Mouse (Mus musculus): ENCODE results near the gene Rap1a.
A peak's percentile ranks its signal among the peaks of the same experiment; 100 is the strongest.

Rap1a gene

DNA sequence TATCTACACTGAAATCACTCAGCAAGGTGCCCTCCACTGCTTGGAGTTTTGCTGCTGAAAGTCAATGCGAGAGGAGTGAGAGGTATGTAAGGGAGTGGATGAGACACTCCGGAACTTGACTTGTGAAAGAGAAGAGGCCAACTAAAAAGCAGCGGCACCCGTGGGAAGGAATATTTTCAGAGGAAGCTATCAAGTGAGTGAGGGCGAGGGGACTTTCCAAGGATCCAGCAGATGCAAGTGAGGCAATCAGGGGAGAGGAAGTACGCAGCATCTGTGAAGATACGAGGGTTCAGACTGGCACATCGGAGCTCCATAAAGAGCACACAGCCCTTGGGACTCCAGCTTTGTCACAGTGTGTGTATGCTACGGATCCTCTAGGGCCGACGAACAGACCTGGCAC lies 2.5 kb upstream of the Rap1a start:
- no peak for DNase-seq

DNA sequence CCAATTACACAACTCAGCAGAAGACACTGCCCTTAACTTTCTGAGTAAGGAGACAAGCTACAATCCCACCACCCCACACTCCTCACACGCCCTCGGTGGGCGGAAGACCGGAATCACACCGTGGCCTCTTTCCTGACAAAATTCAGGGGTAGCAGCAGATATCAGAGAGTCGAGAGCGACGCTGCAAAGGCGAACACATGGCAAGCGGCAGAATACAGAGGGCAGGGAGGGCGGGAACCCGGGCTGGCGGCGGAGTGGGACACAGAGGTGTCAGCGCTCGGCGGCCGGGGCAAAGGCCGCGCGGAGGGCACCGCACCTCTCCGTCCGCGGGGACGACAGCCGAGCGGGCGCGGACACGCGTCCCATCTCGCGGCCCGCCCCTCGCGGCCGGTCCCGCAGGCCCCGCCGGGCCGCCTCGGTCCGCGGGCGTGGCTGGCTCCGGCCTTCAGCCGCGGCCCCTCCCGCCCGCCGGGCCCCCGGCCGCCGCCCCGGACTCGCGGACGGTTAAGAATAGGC lies 403 bp downstream of the Rap1a start:
- peak; percentile 72 for DNase-seq

DNA sequence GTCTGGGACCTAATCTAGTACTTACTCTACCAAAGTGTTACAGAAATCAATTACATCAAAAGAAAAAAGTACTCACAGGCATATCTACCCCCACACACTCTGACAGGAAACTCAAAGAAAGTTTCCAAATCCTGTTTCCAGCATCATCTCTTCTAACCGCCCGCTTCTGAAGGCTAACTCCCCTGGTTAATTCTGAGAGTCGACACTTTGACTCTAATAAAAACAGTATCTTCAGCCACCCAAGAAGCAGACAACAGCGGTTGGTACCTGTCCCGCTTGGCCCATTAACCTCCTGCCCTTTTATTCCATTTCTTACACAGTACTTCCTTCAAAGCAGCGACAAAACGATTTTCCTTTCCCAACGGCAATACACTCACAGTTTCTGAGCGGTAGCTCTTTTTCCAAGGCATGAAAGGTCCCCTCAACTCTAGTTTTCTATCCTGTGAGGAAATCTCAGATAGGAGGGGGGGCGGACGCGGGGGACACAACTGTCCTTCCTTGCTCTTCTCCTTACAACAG lies 921 bp downstream of the Rap1a start:
- DNase-seq, result peak; percentile 35

DNA sequence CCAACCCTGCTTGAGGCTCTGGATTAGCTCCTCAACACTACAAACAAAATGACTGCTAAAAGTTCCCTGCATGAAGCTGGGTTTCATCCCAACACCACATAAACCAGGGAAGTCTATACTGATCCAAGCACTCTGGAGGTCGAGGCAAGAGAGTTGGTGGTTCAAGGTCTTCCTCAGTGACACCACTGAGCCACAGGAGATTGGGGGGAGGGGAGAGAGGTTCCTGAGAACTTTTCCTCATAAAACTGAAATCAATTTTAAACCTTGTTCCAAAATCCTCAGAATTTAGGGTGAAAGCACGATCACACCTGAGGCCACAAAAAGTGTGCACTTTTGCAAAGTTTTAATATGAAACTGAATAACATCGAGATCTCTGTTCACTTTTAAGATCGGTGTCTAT lies 1.8 kb downstream of the Rap1a start:
- DNase-seq, result no peak

DNA sequence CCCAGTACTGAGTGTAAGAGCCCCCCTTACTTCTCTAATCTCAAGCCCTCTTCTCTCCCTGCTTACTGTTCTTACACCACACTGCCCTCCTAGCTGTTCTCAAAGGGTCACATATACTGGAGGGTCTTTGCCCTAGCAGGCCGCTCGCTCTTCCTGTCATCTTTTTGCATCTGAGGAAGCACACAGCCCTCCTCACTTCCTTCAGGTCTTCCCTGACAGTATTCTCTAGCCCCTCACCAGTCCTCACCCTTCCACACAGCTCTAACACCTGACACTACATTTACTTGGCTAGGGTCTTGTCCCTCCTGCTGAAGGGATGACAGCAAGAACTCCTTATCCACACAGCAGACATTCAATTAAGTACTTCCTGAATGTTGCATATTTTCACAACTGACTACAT lies 2.4 kb downstream of the Rap1a start:
- DNase-seq, result no peak

DNA sequence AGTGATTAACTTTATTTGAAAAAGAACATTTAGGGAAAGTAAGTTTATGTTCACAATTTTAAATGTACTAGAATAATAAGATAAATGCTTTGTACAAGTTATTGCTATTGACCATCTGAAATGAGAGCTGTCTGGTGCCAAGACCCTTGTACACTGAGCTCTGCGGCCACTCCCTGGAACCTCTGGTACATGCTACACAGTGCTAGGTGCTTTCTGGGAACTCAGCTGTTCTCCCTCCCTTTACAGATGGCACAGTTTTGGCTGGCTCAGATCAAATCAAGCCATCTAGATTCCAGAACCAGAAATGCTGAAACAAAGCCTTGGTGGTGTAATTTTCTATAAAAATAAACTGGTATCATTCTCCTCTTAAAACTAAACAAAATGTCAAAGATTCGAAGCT lies 3.7 kb downstream of the Rap1a start:
- no peak for DNase-seq

DNA sequence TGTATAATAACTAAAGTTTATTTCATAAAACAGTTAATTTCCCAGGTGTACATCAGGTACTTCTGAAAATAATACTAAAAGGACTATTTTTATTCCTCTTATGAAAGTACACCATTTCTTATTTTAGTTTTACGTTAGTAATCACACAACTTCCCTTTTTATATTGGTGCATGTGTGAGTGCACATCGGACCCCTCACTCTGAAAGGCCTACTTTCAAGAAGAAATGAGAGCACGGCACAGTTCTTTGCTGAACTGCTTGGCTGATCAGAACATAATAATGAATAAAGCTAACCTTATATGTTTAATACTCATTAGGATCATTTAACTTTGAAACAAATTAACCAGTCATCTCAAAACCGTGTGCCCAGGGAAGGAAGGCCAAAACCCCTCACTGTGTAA lies 4.4 kb downstream of the Rap1a start:
- no peak for DNase-seq

DNA sequence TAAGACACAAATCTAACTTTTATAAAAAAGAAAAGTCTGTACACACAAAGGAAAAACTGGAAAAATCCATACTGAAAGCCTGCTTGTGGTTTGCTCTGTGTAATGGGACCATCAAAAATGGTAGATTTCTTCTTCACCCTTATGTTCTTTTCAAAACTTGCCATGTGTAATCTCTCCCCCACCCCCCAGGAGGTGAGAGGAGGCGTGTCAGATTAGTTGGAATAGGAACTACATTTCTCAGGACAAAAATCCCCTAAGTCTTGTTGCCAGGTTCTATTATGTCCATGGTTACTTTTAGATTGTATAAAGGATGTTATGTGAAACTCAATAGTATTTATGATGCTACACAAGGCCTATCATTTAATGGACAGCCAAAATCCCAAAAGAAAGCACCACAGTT lies 6.8 kb downstream of the Rap1a start:
- DNase-seq, result no peak

DNA sequence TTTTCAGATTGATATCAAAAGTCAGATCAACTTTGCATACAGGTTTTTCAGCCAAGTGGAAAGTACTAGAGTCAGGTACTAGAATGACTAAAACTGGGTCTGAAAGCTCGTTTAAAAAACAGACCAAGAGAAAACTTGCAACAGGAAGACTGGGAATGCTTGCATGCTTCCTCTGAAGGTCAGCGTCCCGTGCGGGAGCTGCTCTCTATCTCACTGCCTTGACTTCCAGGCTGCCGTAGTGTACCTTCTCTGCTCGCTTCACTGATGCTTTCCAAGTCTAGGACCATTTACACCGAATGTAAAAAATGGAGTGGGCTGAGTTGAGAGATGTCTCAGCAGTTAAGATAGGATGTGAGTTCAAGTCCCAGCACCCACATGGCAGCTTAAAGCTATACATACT lies 8.8 kb downstream of the Rap1a start:
- DNase-seq, result no peak

DNA sequence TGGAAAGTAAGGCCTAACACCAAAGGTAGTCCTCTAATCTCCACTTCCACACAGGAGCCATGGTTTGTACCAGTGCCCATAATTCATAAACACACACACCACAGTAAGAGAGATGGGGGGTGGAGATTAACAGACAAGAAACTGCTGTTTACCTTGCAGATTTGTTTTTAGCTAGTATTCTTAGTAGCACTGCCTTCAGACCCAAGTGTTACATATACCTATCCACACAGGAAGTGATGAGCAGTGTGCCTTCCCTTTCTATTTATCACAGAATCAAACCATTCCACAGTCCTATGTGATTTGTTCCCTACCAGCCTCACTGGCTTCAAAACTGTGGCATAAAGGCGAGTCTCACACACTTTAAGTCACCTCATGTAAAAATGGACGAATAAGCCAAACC lies 10.0 kb downstream of the Rap1a start:
- no peak for DNase-seq

DNA sequence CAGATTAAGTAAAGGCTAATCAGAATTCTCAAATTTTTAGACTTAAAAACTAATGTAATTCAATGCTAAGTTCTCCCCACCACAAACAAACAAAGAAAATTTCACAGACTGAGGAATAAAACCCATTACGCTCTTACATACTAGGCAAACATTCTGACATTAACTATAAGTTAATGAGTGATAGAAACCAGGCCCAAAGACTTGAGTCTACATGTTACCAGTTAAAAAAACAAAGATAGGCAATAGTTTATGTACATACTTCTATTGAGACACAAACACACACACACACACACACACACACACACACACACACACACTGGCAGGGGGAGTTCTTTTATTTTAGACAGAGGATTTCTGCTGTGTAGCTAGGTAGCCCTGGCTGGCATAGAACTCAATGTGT lies 10.8 kb downstream of the Rap1a start:
- DNase-seq, result no peak

DNA sequence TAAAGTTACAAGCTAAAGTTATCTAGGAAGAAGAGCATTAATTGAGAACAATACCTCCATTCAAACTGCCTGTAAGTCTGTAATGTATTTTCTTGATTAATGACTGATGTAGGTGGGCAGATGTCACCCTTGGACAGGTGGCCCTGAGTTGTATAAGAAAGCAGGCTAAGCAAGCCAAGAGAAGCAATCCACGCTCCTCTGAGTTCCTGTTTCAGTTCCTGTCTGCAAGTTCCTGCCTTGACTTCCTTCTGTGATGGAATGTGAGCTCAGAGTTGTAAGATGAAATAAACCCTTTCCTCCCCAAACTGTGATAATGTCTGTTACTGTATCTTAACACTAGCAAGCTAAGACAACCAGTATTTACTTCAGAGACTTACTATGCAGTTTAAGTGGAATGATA lies 11.4 kb downstream of the Rap1a start:
- no peak for DNase-seq

DNA sequence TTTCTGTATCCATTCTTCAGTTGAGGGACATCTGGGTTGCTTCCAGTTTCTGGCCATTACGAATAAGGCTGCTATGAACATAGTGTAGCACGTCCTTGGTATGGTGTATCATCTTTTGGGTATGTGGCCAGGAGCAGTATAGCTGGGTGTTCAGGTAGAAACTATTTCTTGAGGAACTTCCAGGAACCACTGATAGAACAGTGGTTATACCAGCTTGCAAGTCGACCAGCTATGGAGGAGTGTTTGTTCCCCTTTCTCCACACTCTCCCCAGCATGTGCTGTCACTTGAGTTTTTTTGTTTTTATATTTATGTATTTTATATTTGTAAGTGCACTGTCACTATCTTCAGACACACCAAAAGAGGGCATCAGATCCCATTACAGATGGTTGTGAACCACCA lies 13.8 kb downstream of the Rap1a start:
- no peak for DNase-seq

DNA sequence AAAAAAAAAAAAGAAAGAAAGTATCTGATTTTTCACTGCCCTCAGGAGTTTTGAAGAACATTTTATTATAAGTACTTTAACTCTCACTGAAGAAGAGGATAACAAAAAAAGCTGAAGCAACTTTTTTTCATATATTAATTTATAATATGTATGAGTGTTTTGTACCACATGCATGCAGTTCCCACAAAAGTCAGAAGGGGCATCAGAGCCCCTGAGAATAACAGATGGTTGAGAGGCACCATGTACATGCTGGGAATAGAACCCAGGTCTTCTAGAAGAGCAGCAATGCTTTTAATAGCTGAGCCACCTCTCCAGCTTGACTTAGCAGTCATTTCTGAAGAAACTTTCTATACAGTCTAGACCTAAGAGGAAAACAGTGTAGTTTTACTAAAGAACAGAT lies 15.3 kb downstream of the Rap1a start:
- DNase-seq, result no peak

DNA sequence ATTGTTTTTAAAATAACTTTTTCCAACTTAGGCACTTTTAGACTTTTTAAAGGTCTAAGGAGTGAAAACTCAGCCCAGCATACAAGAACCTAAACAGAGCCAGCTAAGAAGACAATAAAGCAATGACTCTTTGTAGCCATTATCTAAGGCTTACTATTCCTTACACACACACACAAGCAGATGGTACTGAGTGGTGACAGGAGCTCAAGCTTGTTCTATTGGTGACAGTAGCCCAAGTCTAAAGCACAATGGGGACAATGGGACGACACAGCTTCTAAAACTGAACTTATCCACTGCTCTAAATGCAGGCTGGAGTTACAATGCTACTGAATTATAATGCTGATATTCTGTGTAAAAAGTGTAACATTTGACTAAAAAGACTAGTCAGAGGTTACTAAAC lies 17.3 kb downstream of the Rap1a start:
- DNase-seq, result no peak

DNA sequence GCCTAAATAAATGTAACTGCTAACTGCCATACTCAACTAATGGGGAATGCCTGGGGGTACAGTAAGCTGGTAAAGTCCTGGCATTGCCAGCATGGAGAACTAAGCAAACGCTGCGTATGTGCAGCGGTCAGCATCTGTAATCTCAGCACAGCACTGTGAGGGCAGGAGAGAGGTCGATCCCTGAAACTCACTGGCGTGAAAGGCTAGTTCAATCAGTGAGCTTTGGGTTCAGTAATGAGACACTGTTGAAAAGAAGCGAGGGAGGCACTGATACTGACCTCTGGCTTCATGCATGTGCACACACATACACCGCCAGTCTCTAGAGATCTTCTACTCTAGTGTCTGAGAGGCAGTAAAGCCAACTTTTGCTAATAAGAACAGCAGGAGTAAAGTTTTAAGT lies 18.7 kb downstream of the Rap1a start:
- DNase-seq, result peak; percentile 12

DNA sequence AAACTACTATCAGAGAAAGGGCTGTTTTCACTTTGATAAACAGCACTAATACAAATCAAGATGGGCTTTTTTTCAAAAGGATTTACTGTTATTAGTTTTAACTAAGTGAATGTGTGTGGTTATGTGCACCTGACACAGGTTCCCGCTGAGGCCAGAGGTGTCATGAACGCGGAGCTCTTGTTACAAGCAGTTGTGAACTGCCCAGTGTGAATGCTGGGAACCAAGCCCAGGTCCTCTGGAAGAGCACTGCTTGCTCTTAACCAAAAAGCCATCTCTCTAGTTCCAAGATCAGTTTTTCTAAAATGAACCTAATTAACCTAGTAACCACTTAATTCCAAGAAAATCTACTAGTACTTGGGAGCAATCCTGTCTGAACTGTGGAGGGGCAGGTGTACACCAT lies 23.1 kb downstream of the Rap1a start:
- no peak for DNase-seq

DNA sequence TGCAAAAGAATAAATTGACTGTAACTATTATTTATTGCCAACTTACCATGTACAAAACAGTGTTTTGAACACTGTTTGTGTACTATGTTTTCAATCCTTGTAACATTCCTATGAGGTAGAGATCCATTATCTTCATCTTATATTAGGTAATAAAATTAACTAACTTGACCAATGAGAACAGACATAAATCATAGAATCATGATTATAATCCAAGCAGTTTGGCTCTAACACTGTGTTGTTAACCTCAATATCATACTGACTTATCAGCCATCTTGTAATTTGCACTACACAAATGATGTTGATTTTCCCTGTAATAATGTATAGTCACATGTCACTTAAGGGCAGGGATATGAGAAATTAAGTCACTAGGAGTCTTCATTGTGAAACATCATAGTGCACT lies 26.6 kb downstream of the Rap1a start:
- no peak for DNase-seq

DNA sequence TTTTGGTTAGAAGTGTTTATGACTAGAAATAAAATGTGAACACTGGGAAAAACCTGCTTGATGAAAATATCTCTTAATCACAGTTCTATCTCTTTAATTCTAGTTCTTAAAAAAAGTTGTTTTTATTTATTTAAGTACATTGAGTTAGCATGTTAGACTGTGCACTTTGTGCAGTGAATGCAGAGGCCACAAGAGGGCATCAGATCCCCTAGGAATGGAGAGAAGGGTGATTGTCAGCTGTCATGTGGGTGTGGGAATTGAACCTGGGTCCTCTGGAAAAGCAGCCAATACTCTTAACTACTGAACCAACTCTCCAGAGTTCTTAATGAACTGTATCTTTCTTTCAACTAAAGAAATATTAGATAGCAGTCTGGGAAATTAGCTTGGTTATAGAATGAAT lies 29.6 kb downstream of the Rap1a start:
- DNase-seq, result no peak

DNA sequence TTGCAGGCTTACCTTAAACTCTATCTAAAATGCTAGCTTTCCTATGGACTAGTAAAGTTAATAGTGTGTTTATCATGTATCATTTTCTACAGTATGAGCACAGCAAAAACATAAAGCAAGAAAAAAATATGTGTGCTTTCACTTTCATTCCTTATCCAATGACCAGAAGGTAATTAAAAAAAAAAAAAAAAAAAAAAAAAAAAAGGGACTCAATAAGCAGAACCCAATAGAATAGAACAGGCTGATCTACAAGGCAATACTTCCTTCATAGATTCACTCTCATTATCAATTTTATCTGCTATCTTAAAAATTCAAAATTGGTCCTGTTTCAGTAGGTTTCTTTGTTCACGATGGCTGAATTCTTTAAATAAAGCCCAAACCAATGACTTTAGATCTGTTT lies 30.3 kb downstream of the Rap1a start:
- DNase-seq, result no peak

DNA sequence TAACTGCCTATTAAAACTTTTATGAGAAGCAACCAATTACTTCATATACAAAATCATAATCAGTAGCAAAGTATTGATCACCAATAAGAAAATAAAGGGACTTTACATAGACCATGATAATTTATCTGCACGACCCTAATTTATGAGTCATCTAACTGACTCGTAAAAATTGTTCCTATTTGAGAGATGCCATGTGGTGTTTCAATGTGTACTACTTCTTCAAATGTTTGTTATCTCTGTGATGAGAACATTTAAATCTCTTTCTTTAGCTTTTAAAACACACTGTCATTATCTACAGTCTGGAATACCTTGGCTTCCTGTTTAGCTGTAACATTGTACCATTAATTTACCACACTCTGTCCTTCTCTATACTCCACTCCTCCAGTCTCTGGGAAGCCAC lies 31.8 kb downstream of the Rap1a start:
- DNase-seq, result no peak

DNA sequence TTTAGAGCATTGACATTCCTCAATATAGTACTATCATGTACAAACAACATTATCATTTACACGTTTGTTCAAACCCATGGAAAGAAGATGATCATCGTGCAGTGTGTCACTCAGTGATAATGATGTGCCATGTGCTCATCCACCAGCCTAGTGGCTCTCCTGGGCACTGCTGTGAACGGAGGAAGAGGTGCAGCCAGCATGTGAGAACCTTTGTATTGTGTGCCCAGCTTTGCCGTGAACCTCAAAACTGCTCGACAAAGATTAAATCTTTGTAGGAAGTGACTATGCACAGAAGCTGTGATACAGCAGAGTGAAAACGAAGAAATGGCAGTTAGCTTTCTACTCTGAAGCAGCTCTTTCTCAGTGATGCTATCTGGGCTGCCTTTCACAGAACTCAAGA lies 32.6 kb downstream of the Rap1a start:
- DNase-seq, result no peak

DNA sequence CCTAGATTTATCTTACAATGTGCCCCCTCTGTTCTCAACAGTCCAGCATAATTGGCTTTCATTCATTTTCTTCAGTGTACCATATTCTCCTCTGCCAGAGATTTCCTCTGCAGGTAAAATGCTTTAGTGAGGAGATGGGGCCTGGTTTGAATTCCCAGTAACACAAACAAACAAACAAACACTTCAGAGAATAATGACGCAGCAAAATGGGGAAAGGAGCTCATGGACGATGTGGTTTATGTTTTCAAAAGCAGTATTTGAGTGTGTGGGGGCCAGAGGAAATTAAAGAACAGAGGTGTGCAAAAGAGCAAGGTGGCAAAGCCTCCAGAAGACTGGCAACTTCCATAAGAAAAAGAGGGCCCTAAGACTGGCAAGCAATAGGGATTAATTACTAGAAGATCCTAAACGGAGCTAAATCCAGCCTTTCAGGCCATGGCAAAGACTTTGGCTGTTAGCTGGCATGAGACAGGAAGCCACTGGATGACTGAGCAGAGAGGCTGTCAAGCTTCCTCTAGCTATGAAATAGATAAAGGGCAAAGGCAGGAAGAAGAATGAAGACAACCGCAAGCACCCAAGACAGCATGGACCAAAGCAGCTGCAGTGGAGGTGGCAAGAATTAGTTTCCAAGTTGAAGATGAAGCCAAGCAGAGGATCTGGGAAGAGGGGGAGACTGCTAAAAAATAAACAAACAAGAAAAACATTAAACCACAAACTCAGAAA lies 37.8 kb downstream of the Rap1a start:
- no peak for DNase-seq

DNA sequence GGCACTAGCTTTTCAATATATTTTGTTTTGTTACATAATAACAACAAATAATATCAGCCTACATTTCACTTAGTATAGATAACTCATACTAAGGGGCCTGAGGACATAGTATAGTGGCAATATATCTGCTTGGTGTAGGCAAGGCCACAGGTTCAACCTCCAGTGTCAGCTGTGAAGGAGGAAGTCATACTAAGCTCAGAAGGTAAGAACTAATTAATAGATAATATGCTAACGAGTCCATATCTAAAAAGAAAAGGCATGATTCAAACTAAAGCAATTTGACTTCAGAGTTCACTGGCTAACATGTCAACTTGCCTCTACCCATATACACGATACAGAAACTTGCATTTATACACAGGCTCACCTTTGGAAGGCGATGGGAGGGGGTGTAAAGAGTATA lies 41.1 kb downstream of the Rap1a start:
- DNase-seq, result no peak

DNA sequence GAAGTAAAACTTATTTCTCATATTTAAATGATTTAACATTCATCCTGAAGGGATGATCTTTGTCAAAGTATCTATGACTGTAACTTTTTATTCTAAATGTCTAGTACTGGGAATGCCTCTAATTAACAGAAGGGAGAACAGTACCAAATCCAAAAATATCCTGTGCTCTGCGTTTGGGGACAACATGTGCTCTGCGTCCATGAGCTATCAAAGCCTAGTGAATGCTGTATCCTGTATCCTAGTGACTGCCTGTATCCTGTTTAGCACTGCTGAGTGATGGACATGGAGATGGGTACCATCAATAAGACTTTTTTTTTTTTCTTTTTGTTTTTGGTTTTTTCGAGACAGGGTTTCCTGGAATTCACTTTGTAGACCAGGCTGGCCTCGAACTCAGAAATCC lies 42.5 kb downstream of the Rap1a start:
- no peak for DNase-seq

Data from embryo, embryonic 11 days (tissue).